Mouse (Mus musculus) midbrain, embryonic 11.5 days (tissue): Measurements from ENCODE around the gene Olfr429. TPM values are rescaled to one million over a fixed set of nuclear protein-coding genes. Genes with fewer than 3 reads are reported as not detected.
"Not testable (repeated sequence)": the region's sequence is repeated elsewhere in the genome, so short reads cannot be mapped to it uniquely, and the experiment has no call there.

Experiments used
- ATAC-seq: fragments of 200-750 bp; cut with Nextera tagmentation; 2 replicates; pipeline ENCODE4 v1.8.0; 2017; ENCODE audit warnings: moderate TSS enrichment, moderate library complexity; ENCODE audit not compliant: low FRiP score
- DNase-seq: peaks from one replicate; pipeline ENCODE4 v3.0.0; 2015; ENCODE audit warnings: low spot score; ENCODE audit errors: missing footprints
- H3K27ac ChIP-seq: fragments of 300-500 bp; sonication (generic); 2 replicates; pipeline ENCODE4 v1.5.1; 2014; ENCODE audit warnings: low read depth, low read length
- H3K27me3 ChIP-seq: fragments of 300-500 bp; sonication (generic); 2 replicates; pipeline ENCODE4 v1.6.1; 2014; ENCODE audit warnings: mild to moderate bottlenecking, low read length, moderate library complexity, mixed read lengths; ENCODE audit not compliant: control insufficient read depth, insufficient read depth
- H3K36me3 ChIP-seq: fragments of 300-500 bp; sonication (generic); 2 replicates; pipeline ENCODE4 v1.6.1; 2014; ENCODE audit warnings: mild to moderate bottlenecking, low read length, moderate library complexity, mixed read lengths; ENCODE audit not compliant: control insufficient read depth, insufficient read depth
- H3K4me1 ChIP-seq: fragments of 300-500 bp; sonication (generic); 2 replicates; pipeline ENCODE4 v1.6.1; 2014; ENCODE audit warnings: low read length; ENCODE audit not compliant: control insufficient read depth, insufficient read depth
- H3K4me2 ChIP-seq: fragments of 300-500 bp; sonication (generic); 2 replicates; pipeline ENCODE4 v1.6.1; 2014; ENCODE audit warnings: mild to moderate bottlenecking, moderate library complexity
- H3K4me3 ChIP-seq: fragments of 300-500 bp; sonication (generic); 2 replicates; pipeline ENCODE4 v1.5.1; 2014; ENCODE audit warnings: low read depth, low read length
- H3K9ac ChIP-seq: fragments of 300-500 bp; sonication (generic); 2 replicates; pipeline ENCODE4 v1.6.1; 2014; ENCODE audit warnings: low read length
- H3K9me3 ChIP-seq: fragments of 300-500 bp; sonication (generic); 2 replicates; pipeline ENCODE4 v1.6.1; 2016; ENCODE audit warnings: low read length; ENCODE audit not compliant: control insufficient read depth
- whole genome bisulfite sequencing: fragments of 180-500 bp; shearing (Covaris S2); extraction: QIAGEN DNeasy Blood & Tissue Kit; methylation state at CpG from one replicate; pipeline ENCODE4 v1.1.7; 2014; 5-methylcytosine and 5-hydroxymethylcytosine counted together
- polyA plus RNA-seq: library from polyadenylated mRNA; unstranded; fragments of >200 nt; fragmentation: Nextera tagmentation; extraction: Ambion mirVana; gene quantifications from 2 replicates; pipeline ENCODE4 v1.2.1, GENCODE M21; 2014

Gene Olfr429
- not detected in 2 replicates for polyA plus RNA-seq

GRCm38 (mm10) chr1:174084031-174084430, at the start of gene Olfr429:
Olfr429 (plus strand) TSS chr1:174084331.
- Histone ChIP-seq H3K9me3 (no peaks in the 10 kb centered on the region), H3K9ac (no peak within 1 kb of the TSS), H3K4me3 (no peak within 1 kb of the TSS), H3K27ac (no peak within 1 kb of the TSS), H3K27me3 (no peaks in the 10 kb centered on the region), H3K4me2 (no peak within 1 kb of the TSS), H3K4me1 (no peaks in the 10 kb centered on the region), H3K36me3 (no peaks in the 10 kb centered on the region)
- no peak for DNase-seq
- 83% methylated on average over 2 of the region's 2 CpGs for WGBS
- ATAC-seq: no peak

- Histone ChIP-seq H3K4me1 (no peaks in the 10 kb centered on the region), H3K9me3 (no peaks in the 10 kb centered on the region), H3K27me3 (no peaks in the 10 kb centered on the region), H3K27ac (no peak overlapping the region), H3K4me3 (no peak overlapping the region), H3K9ac (no peak overlapping the region), H3K36me3 (no peaks in the 10 kb centered on the region), H3K4me2 (no peak overlapping the region)
- ATAC-seq (no peak), DNase-seq (no peak)
- WGBS: 74% methylated on average over 4 of the region's 4 CpGs
These were observed 48.3 kb upstream of the Olfr429 start for GRCm38 (mm10) chr1:174035841-174036240.

- Histone ChIP-seq H3K9ac (no peak overlapping the region), H3K9me3 (no peaks in the 10 kb centered on the region), H3K27me3 (no peaks in the 10 kb centered on the region), H3K36me3 (no peaks in the 10 kb centered on the region), H3K4me1 (no peaks in the 10 kb centered on the region), H3K27ac (no peak overlapping the region), H3K4me2 (no peak overlapping the region), H3K4me3 (no peak overlapping the region)
- WGBS: 91% methylated on average over 3 of the region's 3 CpGs
- ATAC-seq (no peak), DNase-seq (no peak)
These were observed 45.7 kb upstream of the Olfr429 start for GRCm38 (mm10) chr1:174038480-174038879.

DNA sequence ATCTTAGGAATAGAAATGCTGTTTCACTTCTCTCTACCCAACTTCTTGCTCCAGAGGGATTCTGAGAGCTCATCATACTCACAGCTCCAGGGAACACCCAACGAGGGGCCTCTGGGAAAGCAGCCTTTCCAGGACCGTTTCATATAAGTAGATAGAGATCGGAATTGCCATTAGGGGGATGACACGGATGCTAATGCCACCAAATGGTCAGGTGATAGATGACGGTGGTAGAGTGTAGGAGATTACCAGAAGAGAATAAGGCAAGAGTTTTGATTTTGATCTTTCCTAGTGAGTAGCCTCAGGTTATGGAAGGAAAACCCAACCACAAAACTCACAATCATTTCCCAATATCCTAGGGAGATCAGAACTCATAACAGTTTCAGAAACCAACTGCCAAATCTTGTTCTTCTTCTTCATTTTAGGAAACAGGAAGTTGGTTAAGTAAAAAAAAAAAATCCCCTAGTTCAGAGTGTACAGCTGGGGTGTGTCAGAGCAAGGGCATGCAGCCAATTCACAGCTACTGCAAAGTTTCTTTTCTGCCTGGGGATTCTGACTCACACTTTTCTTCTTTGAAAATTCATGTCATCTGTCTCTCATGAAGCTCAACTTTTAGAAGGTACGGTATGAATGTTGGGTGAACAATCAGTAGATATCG, 43.5 kb upstream of the Olfr429 start, which contains the start of gene Olfr433:
Gene Olfr433 (plus strand): TSS at position 183 of the 655 bp plus-strand sequence.
- no peaks in the 10 kb centered on the region for H3K4me1 ChIP-seq
- H3K36me3 ChIP-seq: no peaks in the 10 kb centered on the region
- H3K27me3 ChIP-seq: no peaks in the 10 kb centered on the region
- H3K27ac ChIP-seq: no peak within 1 kb of the TSS
- H3K9ac ChIP-seq: no peak within 1 kb of the TSS
- no peaks in the 10 kb centered on the region for H3K9me3 ChIP-seq
- H3K4me2 ChIP-seq: no peak within 1 kb of the TSS
- no peak for ATAC-seq
- DNase-seq: no peak
- no peak within 1 kb of the TSS for H3K4me3 ChIP-seq
- 89% methylated on average over 7 of the region's 7 CpGs for WGBS

- H3K4me3 ChIP-seq, DNase-seq, ATAC-seq, H3K27me3 ChIP-seq, H3K27ac ChIP-seq, H3K4me2 ChIP-seq, H3K4me1 ChIP-seq, H3K36me3 ChIP-seq, H3K9ac ChIP-seq, H3K9me3 ChIP-seq: not testable (repeated sequence)
- WGBS: 90% methylated on average over 12 of the region's 12 CpGs
These were observed 41.8 kb upstream of the Olfr429 start for GRCm38 (mm10) chr1:174042091-174042884.

DNA sequence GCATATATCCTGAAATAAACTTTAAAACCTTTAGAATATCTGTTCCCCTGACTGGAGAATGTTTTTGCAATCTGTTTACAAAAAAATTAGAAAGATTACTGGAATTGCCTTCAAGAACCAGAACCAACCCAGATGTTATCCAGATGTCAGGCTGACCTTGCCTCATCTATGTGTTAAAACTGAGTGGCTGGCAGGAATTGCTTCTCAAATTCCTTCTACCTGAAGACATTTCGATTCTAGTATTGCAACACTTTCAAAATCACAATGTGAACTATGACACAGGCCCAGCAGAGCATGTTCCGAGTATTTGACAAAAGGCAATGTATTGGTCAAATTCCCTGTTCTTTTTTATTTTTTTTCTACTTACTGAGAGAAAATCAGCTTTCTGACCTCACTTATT, 39.7 kb upstream of the Olfr429 start:
- 76% methylated on average over 2 of the region's 2 CpGs for WGBS
- Histone ChIP-seq H3K27me3 (no peaks in the 10 kb centered on the region), H3K9ac (no peak overlapping the region), H3K4me2 (no peak overlapping the region), H3K4me1 (no peaks in the 10 kb centered on the region), H3K9me3 (no peaks in the 10 kb centered on the region), H3K27ac (no peak overlapping the region), H3K36me3 (no peaks in the 10 kb centered on the region), H3K4me3 (no peak overlapping the region)
- ATAC-seq (no peak), DNase-seq (no peak)

DNA sequence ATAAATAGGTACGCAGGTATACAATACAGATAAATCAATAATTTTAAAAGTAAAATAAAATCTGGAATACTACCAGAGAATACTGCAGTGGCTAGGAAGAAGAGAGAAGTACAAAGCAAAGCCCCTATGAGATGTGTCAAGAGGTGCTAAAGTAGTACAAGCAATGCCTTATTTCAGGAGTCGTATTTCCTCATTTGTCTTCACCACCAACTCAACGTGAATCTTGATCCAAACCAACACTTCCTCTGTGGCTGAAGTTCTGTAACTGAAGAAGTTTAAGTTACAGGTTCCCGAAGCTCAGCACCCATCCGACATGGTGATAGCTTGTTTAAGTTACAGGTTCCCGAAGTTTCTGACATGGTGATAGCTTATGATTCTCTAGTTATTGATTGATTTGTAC, 35.9 kb upstream of the Olfr429 start:
- DNase-seq, H3K4me3 ChIP-seq, H3K27me3 ChIP-seq, H3K4me2 ChIP-seq, H3K9me3 ChIP-seq, ATAC-seq, H3K4me1 ChIP-seq, H3K27ac ChIP-seq, H3K9ac ChIP-seq, H3K36me3 ChIP-seq: not testable (repeated sequence)
- WGBS: 85% methylated on average over 6 of the region's 6 CpGs

DNA sequence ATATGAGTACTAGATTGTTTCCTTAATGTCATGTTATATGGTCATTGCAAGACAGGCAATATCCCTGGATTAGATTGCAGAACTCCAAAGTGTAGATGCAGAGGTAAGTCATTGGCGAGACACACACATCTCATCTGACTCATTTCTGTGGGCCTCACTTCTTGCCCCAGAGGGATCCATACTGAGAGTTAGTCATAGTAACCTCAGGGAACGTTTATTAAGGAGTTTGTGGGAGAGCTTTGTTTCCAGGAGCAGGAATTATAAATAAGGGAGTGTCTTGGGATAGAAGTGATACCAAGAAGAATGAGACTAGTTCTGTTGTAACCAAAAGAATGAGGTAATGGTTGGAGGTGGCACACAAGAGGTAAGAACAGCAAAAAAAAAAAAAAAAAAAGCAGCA, 35.2 kb upstream of the Olfr429 start, which contains the start of gene Olfr432:
Gene Olfr432 (plus strand): TSS at position 313 of the 400 bp plus-strand sequence.
- ATAC-seq: no peak
- WGBS: 75% methylated on average over 2 of the region's 2 CpGs

GRCm38 (mm10) chr1:174049357-174049756, 34.8 kb upstream of the Olfr429 start:
- not testable (repeated sequence) for H3K27me3 ChIP-seq, H3K4me1 ChIP-seq, H3K9ac ChIP-seq, ATAC-seq, H3K36me3 ChIP-seq, H3K27ac ChIP-seq, H3K9me3 ChIP-seq, DNase-seq, H3K4me3 ChIP-seq, H3K4me2 ChIP-seq
- WGBS: 72% methylated on average over 4 of the region's 4 CpGs

More for the DNA sequence above, 35.2 kb upstream of the Olfr429 start, which contains the start of gene Olfr432:
- Histone ChIP-seq H3K36me3 (no peaks in the 10 kb centered on the region), H3K4me3 (no peak within 1 kb of the TSS), H3K4me2 (no peak within 1 kb of the TSS), H3K9me3 (no peaks in the 10 kb centered on the region), H3K27me3 (no peaks in the 10 kb centered on the region), H3K9ac (no peak within 1 kb of the TSS), H3K27ac (no peak within 1 kb of the TSS), H3K4me1 (no peaks in the 10 kb centered on the region)
- no peak for DNase-seq
